Mouse (Mus musculus) liver, embryonic 15.5 days (tissue): ENCODE measurements around the gene Gatc. TPM values are rescaled to one million over a fixed set of nuclear protein-coding genes. Genes with fewer than 3 reads are reported as not detected.

ENCODE experiments used
- ATAC-seq: fragments of 200-750 bp; cut with Nextera tagmentation; 2 replicates; pipeline ENCODE4 v1.8.0; 2017; ENCODE audit warnings: moderate number of reproducible peaks, mild to moderate bottlenecking, moderate library complexity; ENCODE audit not compliant: insufficient read depth
- H3K27ac ChIP-seq: fragments of 300-500 bp; sonication (generic); replicated peaks from 2 replicates; pipeline ENCODE4 v1.5.1; 2015; ENCODE audit warnings: mild to moderate bottlenecking, inconsistent platforms
- H3K27me3 ChIP-seq: fragments of 300-500 bp; sonication (generic); 2 replicates; pipeline ENCODE4 v1.6.1; 2015; ENCODE audit warnings: mild to moderate bottlenecking, inconsistent platforms
- H3K36me3 ChIP-seq: fragments of 300-500 bp; sonication (generic); replicated peaks from 2 replicates; pipeline ENCODE4 v1.6.1; 2015; ENCODE audit warnings: moderate library complexity, mild to moderate bottlenecking, inconsistent platforms
- H3K4me1 ChIP-seq: fragments of 300-500 bp; sonication (generic); replicated peaks from 2 replicates; pipeline ENCODE4 v1.6.1; 2015; ENCODE audit warnings: inconsistent platforms
- H3K4me2 ChIP-seq: fragments of 300-500 bp; sonication (generic); 2 replicates; pipeline ENCODE4 v1.6.1; 2015; ENCODE audit warnings: moderate library complexity, mild to moderate bottlenecking, inconsistent platforms
- H3K4me3 ChIP-seq: fragments of 300-500 bp; sonication (generic); replicated peaks from 2 replicates; pipeline ENCODE4 v1.5.1; 2015; ENCODE audit warnings: mild to moderate bottlenecking, inconsistent platforms
- H3K9ac ChIP-seq: fragments of 300-500 bp; sonication (generic); 2 replicates; pipeline ENCODE4 v1.6.1; 2015; ENCODE audit warnings: moderate library complexity, mild to moderate bottlenecking, inconsistent platforms
- H3K9me3 ChIP-seq: fragments of 300-500 bp; sonication (generic); replicated peaks from 2 replicates; pipeline ENCODE4 v1.6.1; 2016; ENCODE audit warnings: inconsistent platforms
- WGBS: fragments of 180-500 bp; shearing (Covaris S2); methylation state at CpG from one replicate; pipeline ENCODE4 v1.1.7; 2015; ENCODE audit warnings: mixed read lengths; ENCODE audit not compliant: insufficient replicate concordance; 5-methylcytosine and 5-hydroxymethylcytosine counted together
- polyA plus RNA-seq: library from polyadenylated mRNA; unstranded; fragments of >200 nt; fragmentation: Nextera tagmentation; extraction: Ambion mirVana; gene quantifications from 2 replicates; pipeline ENCODE4 v1.2.1, GENCODE M21; 2015

The Gatc gene
- polyA plus RNA-seq, 1 experiment from 2014 or later, result 13.4 TPM

GRCm38 (mm10) chr5:115359438-115359837 is 18.5 kb upstream of the Gatc start:
- no peaks in the 10 kb centered on the region for H3K36me3 ChIP-seq
- H3K4me2 ChIP-seq, result no peak overlapping the region
- 58% methylated on average over 8 of the region's 8 CpGs for WGBS
- H3K9ac ChIP-seq, result no peak overlapping the region
- peaks cover 46% of the 10 kb centered on the region for H3K27me3 ChIP-seq
- H3K27ac ChIP-seq, result no peak overlapping the region
- ATAC-seq, result no peak
- H3K9me3 ChIP-seq, result no peaks in the 10 kb centered on the region
- H3K4me3 ChIP-seq, result no peak overlapping the region
- no peaks in the 10 kb centered on the region for H3K4me1 ChIP-seq

- H3K9me3 ChIP-seq, result no peaks in the 10 kb centered on the region
- ATAC-seq, result no peak
- 3% methylated on average over 12 of the region's 12 CpGs for WGBS
- no peaks in the 10 kb centered on the region for H3K4me1 ChIP-seq
- no peak overlapping the region for H3K27ac ChIP-seq
- H3K9ac ChIP-seq, result no peak overlapping the region
- no peak overlapping the region for H3K4me3 ChIP-seq
- no peaks in the 10 kb centered on the region for H3K36me3 ChIP-seq
- H3K4me2 ChIP-seq, result no peak overlapping the region
- peaks cover 40% of the 10 kb centered on the region for H3K27me3 ChIP-seq
These were observed 17.9 kb upstream of the Gatc start for GRCm38 (mm10) chr5:115358872-115359271.

GRCm38 (mm10) chr5:115355070-115355469 is 14.1 kb upstream of the Gatc start:
- Histone ChIP-seq H3K4me2 (no peak overlapping the region), H3K36me3 (no peaks in the 10 kb centered on the region), H3K9me3 (no peaks in the 10 kb centered on the region), H3K27me3 (peaks cover 17% of the 10 kb centered on the region; the same call in 1 of the 2 replicates), H3K9ac (no peak overlapping the region), H3K4me3 (no peak overlapping the region), H3K4me1 (no peaks in the 10 kb centered on the region), H3K27ac (no peak overlapping the region)
- no peak for ATAC-seq
- WGBS, result 46% methylated on average over 13 of the region's 13 CpGs

DNA sequence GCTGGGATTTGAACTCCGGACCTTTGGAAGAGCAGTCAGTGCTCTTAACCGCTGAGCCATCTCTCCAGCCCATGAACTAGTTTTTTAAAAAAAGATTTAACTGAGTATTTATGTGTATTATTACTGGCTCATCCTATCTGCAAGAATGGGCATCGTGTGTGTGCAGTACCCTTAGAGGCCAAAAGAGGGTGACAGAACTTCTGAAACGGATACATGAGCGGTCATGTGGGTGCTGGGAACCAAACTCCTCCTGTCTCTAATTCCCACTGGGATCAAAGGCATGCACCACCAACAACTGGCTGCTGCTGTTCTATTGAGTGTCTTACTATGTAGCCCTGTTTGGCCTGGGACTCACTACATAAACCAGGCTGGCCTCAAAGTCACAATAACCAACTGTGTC is 10.4 kb upstream of the Gatc start:
- H3K4me2 ChIP-seq, result no peak overlapping the region
- no peaks in the 10 kb centered on the region for H3K9me3 ChIP-seq
- peaks cover 11% of the 10 kb centered on the region; the same call in 1 of the 2 replicates for H3K27me3 ChIP-seq
- peaks cover 25% of the 10 kb centered on the region for H3K4me1 ChIP-seq
- H3K27ac ChIP-seq, result no peak overlapping the region
- WGBS, result 65% methylated on average over 5 of the region's 5 CpGs
- H3K36me3 ChIP-seq, result peaks cover 7% of the 10 kb centered on the region
- no peak overlapping the region for H3K4me3 ChIP-seq
- no peak overlapping the region for H3K9ac ChIP-seq
- no peak for ATAC-seq

DNA sequence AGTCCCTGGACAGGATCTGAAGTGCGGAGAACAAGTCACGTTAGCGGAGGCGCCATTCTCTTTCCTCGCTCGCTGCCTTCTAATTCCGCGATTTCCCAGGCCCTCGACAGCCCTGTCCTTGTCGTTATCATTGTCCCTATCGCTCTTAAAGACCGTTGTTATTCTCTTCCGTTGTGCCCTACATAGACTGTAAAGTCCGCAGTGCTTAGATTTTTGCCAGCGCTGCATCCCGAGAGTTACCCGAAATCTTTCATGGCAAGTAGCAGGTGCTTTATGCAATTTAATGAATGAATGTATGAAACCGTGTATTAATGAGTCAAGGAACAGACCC is 8.2 kb upstream of the Gatc start:
- no peaks in the 10 kb centered on the region for H3K9me3 ChIP-seq
- WGBS, result under 1% methylated on average over 18 of the region's 18 CpGs
- H3K27me3 ChIP-seq, result no peaks in the 10 kb centered on the region
- peak overlapping the region; percentile 78 for H3K4me2 ChIP-seq
- H3K4me3 ChIP-seq, result peak overlapping the region; percentile 96
- peak; percentile 58 for ATAC-seq
- peak overlapping the region; percentile 81 for H3K27ac ChIP-seq
- peaks cover 29% of the 10 kb centered on the region for H3K36me3 ChIP-seq
- peak overlapping the region; percentile 59 for H3K9ac ChIP-seq
- peaks cover 33% of the 10 kb centered on the region for H3K4me1 ChIP-seq

DNA sequence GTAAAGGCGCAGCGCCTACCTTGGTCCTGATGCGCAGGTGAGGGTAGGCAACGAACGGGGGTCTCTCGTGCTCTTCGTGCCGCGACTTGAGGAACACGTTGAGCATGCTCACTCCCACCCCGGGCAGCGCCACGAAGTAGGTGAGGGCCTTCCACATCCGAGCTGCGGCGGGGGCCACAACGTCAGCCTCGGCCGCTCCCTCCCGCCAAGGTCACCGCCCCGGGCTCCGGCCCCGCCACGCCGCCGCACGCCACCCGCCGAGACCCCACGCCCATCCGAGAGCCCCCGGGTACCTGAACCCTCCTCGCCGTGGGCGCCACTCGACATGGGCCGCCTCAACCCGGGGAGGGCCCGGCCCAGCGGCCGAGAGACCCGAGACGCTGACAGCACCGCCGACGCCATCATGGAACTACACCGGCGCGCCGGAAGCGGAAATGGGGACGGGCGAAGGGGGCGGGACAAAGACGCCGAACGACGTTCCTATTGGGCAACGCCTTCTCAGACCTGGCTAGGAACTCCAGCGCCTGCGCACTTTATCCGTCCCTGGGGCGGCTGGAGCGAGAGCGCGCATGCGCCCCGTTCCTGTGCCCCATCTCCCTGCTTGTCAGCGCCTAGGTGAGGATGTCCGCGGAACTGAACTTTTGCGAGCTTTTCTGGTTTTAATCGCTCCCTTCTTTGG is 7.7 kb upstream of the Gatc start, which contains the start of gene Cox6a1:
Cox6a1 (minus strand) TSS at position 436 of the 679 bp plus-strand sequence.
- no peaks in the 10 kb centered on the region for H3K9me3 ChIP-seq
- peaks cover 34% of the 10 kb centered on the region for H3K36me3 ChIP-seq
- under 1% methylated on average over 74 of the region's 74 CpGs for WGBS
- peak within 1 kb of the TSS; percentile 96 for H3K4me3 ChIP-seq
- H3K4me2 ChIP-seq, result peak within 1 kb of the TSS; percentile 78
- H3K27ac ChIP-seq, result peak within 1 kb of the TSS; percentile 81
- H3K27me3 ChIP-seq, result no peaks in the 10 kb centered on the region
- peak; percentile 90 for ATAC-seq
- H3K4me1 ChIP-seq, result peaks cover 33% of the 10 kb centered on the region
- peak within 1 kb of the TSS; percentile 82 for H3K9ac ChIP-seq

DNA sequence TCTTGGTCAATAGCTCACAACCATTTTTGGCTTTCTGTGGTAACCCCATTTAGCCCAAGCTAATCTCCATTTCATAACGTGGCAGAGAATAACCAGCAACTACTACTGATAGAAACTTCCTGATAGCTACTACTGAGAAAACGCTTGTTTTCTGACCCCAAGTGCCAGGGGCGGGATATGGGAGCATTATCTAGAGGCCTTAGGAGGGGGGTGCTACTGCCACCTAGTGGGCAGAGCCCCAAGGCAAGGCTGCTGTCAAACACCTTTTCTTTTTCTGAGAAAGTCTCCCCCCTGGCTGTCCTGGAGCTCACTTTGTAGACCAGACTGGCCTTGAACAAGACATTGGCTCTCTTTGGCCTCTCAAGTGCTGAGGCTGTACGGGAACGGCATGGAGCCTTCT is 6.6 kb upstream of the Gatc start:
- peak overlapping the region; percentile 82 for H3K9ac ChIP-seq
- WGBS, result under 1% methylated on average over 5 of the region's 5 CpGs
- peak overlapping the region; percentile 78 for H3K4me2 ChIP-seq
- no peaks in the 10 kb centered on the region for H3K9me3 ChIP-seq
- ATAC-seq, result peak; percentile 53
- peak overlapping the region; percentile 96 for H3K4me3 ChIP-seq
- H3K27me3 ChIP-seq, result no peaks in the 10 kb centered on the region
- H3K4me1 ChIP-seq, result peaks cover 37% of the 10 kb centered on the region
- peak overlapping the region; percentile 75 for H3K27ac ChIP-seq
- H3K36me3 ChIP-seq, result peaks cover 45% of the 10 kb centered on the region

GRCm38 (mm10) chr5:115341314-115342165 is 562 bp upstream of the Gatc start:
- Histone ChIP-seq H3K9ac (peak overlapping the region; percentile 89), H3K27me3 (no peaks in the 10 kb centered on the region), H3K4me2 (peak overlapping the region; percentile 84), H3K27ac (peak overlapping the region; percentile 89), H3K9me3 (no peaks in the 10 kb centered on the region), H3K36me3 (peaks cover 57% of the 10 kb centered on the region), H3K4me1 (peaks cover 56% of the 10 kb centered on the region), H3K4me3 (peak overlapping the region; percentile 88)
- ATAC-seq, result peak; percentile 50
- 6% methylated on average over 36 of the region's 36 CpGs for WGBS

DNA sequence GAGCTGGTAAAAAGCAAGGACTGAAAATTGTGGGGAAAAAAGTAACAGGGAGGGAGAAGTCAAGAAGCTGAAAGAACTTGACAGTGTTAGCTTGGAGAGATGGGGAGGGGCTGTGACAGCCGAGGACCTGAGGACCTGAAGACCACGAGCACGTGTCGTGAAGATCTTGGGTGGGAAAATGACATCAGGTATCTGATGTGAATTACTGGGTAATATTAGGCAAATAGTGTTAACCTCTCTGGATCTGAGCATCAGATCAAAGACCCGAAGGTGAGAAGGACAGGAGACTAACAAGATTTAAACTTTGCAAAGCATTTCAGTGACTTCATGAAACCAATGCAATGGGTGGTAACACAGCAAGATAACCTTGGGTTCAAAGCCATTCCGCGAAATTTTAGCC is 971 bp downstream of the Gatc start:
- H3K4me2 ChIP-seq, result peak overlapping the region; percentile 84
- H3K27ac ChIP-seq, result peak overlapping the region; percentile 89; the same call in 1 of the 2 replicates
- H3K27me3 ChIP-seq, result no peaks in the 10 kb centered on the region
- peaks cover 62% of the 10 kb centered on the region for H3K4me1 ChIP-seq
- 9% methylated on average over 7 of the region's 7 CpGs for WGBS
- H3K9me3 ChIP-seq, result no peaks in the 10 kb centered on the region
- peak overlapping the region; percentile 88 for H3K4me3 ChIP-seq
- peak overlapping the region; percentile 89 for H3K9ac ChIP-seq
- ATAC-seq, result no peak
- H3K36me3 ChIP-seq, result peaks cover 57% of the 10 kb centered on the region

- peak overlapping the region; percentile 89 for H3K27ac ChIP-seq
These were observed 7.4 kb downstream of the Gatc start for GRCm38 (mm10) chr5:115333626-115334025.

DNA sequence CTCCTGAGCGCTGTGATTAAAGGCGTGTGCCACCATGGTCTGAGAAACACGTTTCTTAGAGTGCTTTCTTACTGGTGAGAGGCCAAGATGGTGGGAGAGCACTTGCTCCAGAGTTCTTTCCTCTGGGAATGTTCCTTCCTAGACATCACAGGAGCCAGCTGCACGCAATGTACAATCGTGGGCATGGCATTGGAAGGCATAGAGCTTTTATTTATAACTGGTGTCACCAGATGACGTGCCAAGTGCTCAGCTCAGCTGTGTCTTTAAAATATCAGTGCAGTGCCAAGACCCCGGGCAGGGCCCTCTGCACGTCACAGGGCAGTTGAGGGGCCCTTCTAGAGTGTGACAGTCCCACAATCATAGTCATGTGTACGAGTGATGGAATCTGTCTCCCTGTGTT is 10.0 kb downstream of the Gatc start:
- no peaks in the 10 kb centered on the region for H3K9me3 ChIP-seq
- H3K27ac ChIP-seq, result peak overlapping the region; percentile 46; the same call in 1 of the 2 replicates
- H3K4me3 ChIP-seq, result no peak overlapping the region
- H3K4me2 ChIP-seq, result no peak overlapping the region
- 72% methylated on average over 9 of the region's 9 CpGs for WGBS
- no peak for ATAC-seq
- H3K27me3 ChIP-seq, result no peaks in the 10 kb centered on the region
- H3K9ac ChIP-seq, result no peak overlapping the region; the same call in 1 of the 2 replicates
- peaks cover 68% of the 10 kb centered on the region for H3K36me3 ChIP-seq
- H3K4me1 ChIP-seq, result peaks cover 86% of the 10 kb centered on the region

More at GRCm38 (mm10) chr5:115333626-115334025, 7.4 kb downstream of the Gatc start:
- Histone ChIP-seq H3K4me2 (peak overlapping the region; percentile 54), H3K9me3 (no peaks in the 10 kb centered on the region), H3K4me1 (peaks cover 91% of the 10 kb centered on the region), H3K36me3 (peaks cover 86% of the 10 kb centered on the region), H3K9ac (peak overlapping the region; percentile 38), H3K4me3 (peak overlapping the region; percentile 19), H3K27me3 (no peaks in the 10 kb centered on the region)
- 13% methylated on average over 3 of the region's 3 CpGs for WGBS
- peak; percentile 95 for ATAC-seq
